Mouse (Mus musculus) frontal cortex, postnatal 10 days (tissue): ENCODE results near the gene Pigk.

ENCODE experiments used
- DNase-seq, 2 experiments: peaks; one replicate each; pipeline ENCODE4 v3.0.0; 2022; ENCODE audit warnings: low spot score in 2 of 2, mixed read lengths in 1 of 2

The Pigk gene

GRCm38 (mm10) chr3:152980978-152981974 lies 267.4 kb downstream of the Pigk start:
- peak; percentile 48 to 49 for DNase-seq

DNA sequence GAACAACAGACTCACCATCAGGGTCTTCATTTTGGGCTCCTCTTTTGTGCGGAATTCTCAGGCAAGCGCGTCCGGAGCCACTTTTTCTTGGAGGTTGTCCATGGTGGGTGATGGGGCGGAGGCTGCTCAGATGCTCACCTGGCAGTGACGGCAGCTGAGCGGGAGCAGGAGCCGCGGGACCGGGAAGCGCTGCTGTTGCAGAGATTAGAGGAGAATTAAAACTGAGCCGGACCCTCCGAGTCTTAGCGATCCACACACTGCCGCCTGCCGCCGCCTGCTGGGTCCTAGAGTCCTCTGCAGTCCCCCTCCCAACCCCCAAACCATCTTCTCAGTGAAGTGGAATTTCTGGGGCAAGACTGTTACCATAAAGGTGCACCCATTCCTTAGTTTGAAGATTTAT lies 268.1 kb downstream of the Pigk start, which contains the start of gene St6galnac5:
Gene St6galnac5 (minus strand): TSS at position 259 of the 400 bp plus-strand sequence.
- peak in 1 of 2 experiments; percentile 44 for DNase-seq

GRCm38 (mm10) chr3:152990787-152991186 lies 276.9 kb downstream of the Pigk start:
- DNase-seq, result no peak

DNA sequence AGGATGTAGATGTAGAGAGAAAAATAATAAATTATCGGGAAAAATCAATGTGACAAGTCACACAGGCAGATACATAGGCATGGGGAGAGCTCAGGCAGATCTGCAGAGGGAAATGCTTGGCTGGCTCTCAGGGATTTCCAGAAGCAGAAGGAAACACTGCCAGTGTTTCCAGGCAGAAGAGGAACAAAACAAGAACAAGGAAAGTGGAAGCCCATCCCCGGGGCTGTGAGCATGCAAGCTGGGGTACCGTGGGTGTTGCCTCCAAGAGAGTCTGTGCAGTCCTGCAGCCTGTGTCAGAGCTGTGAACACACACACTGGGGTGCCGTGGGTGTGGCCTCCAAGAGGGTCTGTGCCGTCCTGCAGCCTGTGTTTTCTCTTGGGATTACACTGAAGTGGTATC lies 279.7 kb downstream of the Pigk start:
- no peak for DNase-seq

DNA sequence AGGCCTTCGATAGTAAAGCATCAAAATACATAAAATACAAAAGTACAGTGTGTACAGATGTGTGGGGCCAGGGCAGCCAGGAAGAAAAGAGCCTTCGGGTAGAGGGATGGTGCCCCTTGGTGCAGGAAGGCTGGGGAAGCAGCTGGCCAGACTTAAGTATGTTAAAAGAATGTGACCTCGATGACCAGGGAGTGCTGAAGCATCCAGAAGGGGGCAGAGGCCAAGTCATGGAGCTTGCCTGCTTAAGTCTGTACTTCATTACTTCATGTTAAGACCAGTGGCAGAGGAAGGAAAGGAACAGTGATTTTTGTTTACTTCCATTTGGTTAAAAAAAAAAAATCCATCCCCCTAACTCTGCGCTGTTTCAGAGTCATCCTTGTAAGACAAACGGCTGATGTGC lies 284.2 kb downstream of the Pigk start:
- no peak for DNase-seq

- DNase-seq, result no peak
These were observed 285.0 kb downstream of the Pigk start for GRCm38 (mm10) chr3:152998901-152999300.

- no peak for DNase-seq
These were observed 293.0 kb downstream of the Pigk start for GRCm38 (mm10) chr3:153006893-153007292.

GRCm38 (mm10) chr3:153016355-153016754 lies 302.5 kb downstream of the Pigk start:
- no peak for DNase-seq

DNA sequence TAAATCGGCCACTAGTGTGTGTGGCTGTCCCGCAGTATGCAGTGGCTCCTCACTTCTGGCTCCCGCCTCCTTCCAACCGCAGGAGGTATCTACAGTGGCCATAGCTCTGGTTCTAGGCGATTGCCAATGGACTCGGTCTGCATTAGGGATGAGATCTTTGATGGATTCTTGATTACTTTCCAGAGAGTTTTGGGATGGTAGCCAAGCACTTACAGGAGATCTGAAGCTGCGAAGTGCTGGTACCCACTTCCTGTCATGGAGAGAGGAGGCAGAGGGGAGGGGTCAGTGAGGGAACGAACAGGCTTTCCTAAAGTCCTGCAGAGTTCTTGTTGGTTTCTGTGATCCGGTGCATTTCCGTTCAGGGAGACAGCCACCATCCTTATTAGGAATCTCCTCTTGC lies 304.2 kb downstream of the Pigk start:
- no peak for DNase-seq

DNA sequence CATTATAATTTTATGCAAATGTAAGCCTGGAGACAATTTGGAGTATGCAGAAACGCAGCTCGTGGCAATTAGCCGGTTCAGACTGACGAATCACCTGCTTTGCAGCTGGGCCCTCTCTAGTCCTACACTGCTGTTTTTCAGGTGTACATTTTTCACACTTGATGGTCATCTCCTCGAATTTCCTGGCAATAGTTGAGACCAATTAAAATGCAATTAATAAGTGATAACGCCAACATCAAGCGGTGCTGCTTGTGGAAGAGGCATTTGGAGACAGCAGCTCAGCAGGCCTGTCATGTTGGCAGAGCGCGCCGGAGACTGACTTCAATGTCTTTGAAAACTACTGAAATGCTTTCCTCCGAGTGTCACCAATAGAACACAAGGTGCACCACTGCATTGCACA lies 310.1 kb downstream of the Pigk start:
- DNase-seq, result no peak
